Mouse (Mus musculus) lung, embryonic 15.5 days (tissue): ENCODE data around the gene Rnf151. TPM values are rescaled to one million over a fixed set of nuclear protein-coding genes. Genes with fewer than 3 reads are reported as not detected.

Source experiments
- ATAC-seq: fragments of 200-750 bp; cut with Nextera tagmentation; 2 replicates; pipeline ENCODE4 v1.8.0; 2017; ENCODE audit warnings: moderate number of reproducible peaks, borderline replicate concordance; ENCODE audit not compliant: low FRiP score, low TSS enrichment; ENCODE audit errors: extremely low read depth
- H3K27ac ChIP-seq: fragments of 300-500 bp; sonication (generic); 2 replicates; pipeline ENCODE4 v1.5.1; 2015; ENCODE audit warnings: moderate library complexity, mild to moderate bottlenecking, inconsistent platforms
- H3K27me3 ChIP-seq: fragments of 300-500 bp; sonication (generic); 2 replicates; pipeline ENCODE4 v1.6.1; 2015; ENCODE audit warnings: inconsistent platforms
- H3K36me3 ChIP-seq: fragments of 300-500 bp; sonication (generic); 2 replicates; pipeline ENCODE4 v1.6.1; 2015; ENCODE audit warnings: inconsistent platforms
- H3K4me1 ChIP-seq: fragments of 300-500 bp; sonication (generic); 2 replicates; pipeline ENCODE4 v1.6.1; 2015; ENCODE audit warnings: inconsistent platforms
- H3K4me2 ChIP-seq: fragments of 300-500 bp; sonication (generic); 2 replicates; pipeline ENCODE4 v1.6.1; 2015; ENCODE audit warnings: inconsistent platforms, mild to moderate bottlenecking, moderate library complexity
- H3K4me3 ChIP-seq: fragments of 300-500 bp; sonication (generic); 2 replicates; pipeline ENCODE4 v1.5.1; 2015; ENCODE audit warnings: mild to moderate bottlenecking, inconsistent platforms
- H3K9ac ChIP-seq: fragments of 300-500 bp; sonication (generic); 2 replicates; pipeline ENCODE4 v1.6.1; 2015; ENCODE audit warnings: inconsistent platforms
- H3K9me3 ChIP-seq: fragments of 300-500 bp; sonication (generic); 2 replicates; pipeline ENCODE4 v1.6.1; 2016; ENCODE audit warnings: inconsistent platforms
- WGBS: fragments of 180-500 bp; shearing (Covaris S2); methylation state at CpG from one replicate; pipeline ENCODE4 v1.1.7; 2015; 5-methylcytosine and 5-hydroxymethylcytosine counted together
- polyA plus RNA-seq: library from polyadenylated mRNA; unstranded; fragments of >200 nt; fragmentation: Nextera tagmentation; extraction: Ambion mirVana; gene quantifications from 2 replicates; pipeline ENCODE4 v1.2.1, GENCODE M21; 2015

Gene Rnf151
- polyA plus RNA-seq, 1 experiment from 2014 or later = 0.21 TPM

DNA sequence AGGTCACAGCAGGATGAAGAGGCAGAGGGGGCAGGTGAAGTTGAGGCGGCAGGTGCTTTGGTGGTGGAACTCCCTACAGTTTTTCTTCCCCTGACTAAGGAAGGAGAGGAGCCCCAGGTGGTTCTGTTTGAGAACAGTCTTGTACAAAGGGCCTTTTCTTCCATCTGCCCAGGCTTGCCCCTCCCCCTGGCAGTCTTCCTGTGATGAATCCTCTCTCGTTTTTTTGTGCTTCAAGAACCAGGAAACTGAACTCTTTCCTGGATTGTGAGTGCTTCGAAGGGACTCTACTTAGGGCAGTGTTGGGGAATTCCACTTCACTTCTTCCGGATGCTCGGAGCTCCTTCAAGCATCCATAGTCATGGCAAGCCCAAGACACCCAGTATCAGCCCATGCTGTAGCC lies 19.9 kb downstream of the Rnf151 start:
- H3K9ac ChIP-seq = no peak overlapping the region
- H3K4me1 ChIP-seq = peaks cover 31% of the 10 kb centered on the region
- no peak for ATAC-seq
- no peaks in the 10 kb centered on the region for H3K9me3 ChIP-seq
- 14% methylated on average over 5 of the region's 5 CpGs for WGBS
- no peak overlapping the region for H3K4me3 ChIP-seq
- peaks cover 38% of the 10 kb centered on the region for H3K36me3 ChIP-seq
- peak overlapping the region; percentile 16 for H3K4me2 ChIP-seq
- H3K27ac ChIP-seq = peak overlapping the region; percentile 94
- no peaks in the 10 kb centered on the region for H3K27me3 ChIP-seq

DNA sequence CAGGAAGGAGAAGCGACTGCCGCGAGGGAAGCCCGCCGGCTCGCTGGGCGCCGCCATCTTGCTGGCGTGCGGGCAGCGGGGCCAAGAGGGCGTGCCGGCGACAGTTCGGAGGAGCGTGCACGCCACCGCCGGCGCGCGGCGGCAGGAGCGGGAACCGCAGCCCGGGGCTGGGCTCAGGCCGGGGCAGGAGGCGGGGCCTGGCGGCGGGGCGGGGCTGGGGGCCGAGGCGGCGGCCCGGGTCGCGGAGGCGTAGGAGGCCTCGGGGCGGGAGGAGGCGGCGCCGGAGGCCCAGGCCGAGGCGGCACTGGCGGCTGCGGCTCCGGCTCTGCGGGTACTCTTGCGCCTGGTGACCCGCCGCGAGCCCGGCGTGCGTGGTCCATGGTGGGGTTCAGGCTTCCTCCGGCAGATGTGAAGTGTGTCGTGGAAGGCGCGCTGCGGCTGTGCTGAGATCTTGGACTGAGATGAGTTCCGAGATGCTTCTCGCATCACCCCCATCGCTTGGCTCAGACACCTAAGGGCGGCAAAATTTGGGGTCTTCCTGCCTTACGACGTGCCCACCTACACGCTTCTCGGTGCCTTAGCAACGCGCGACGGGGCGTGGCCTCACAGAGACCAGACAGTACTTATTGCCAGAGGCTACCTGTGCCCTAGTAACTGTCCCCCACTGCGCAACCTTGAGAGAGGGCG lies 21.7 kb downstream of the Rnf151 start, which contains the start of the genes Gfer and Noxo1:
Gene Gfer (minus strand): TSS at position 146 of the 687 bp plus-strand sequence.
Gene Noxo1 (plus strand): TSS at position 224 of the 687 bp plus-strand sequence.
- under 1% methylated on average over 56 of the region's 76 CpGs for WGBS

GRCm38 (mm10) chr17:24695326-24696010 lies 22.4 kb downstream of the Rnf151 start:
- peak; percentile 20 for ATAC-seq
- no peaks in the 10 kb centered on the region for H3K9me3 ChIP-seq
- H3K4me2 ChIP-seq = peak overlapping the region; percentile 84
- 5% methylated on average over 45 of the region's 51 CpGs for WGBS
- peak overlapping the region; percentile 94 for H3K27ac ChIP-seq
- H3K27me3 ChIP-seq = peaks cover 7% of the 10 kb centered on the region
- peak overlapping the region; percentile 85 for H3K4me3 ChIP-seq
- H3K36me3 ChIP-seq = peaks cover 22% of the 10 kb centered on the region
- H3K9ac ChIP-seq = peak overlapping the region; percentile 82
- peaks cover 31% of the 10 kb centered on the region for H3K4me1 ChIP-seq

More for the DNA sequence above, 21.7 kb downstream of the Rnf151 start, which contains the start of the genes Gfer and Noxo1:
- Histone ChIP-seq H3K4me1 (peaks cover 31% of the 10 kb centered on the region), H3K27ac (peak within 1 kb of the TSS; percentile 94), H3K9me3 (no peaks in the 10 kb centered on the region), H3K9ac (peak within 1 kb of the TSS; percentile 82), H3K27me3 (peaks cover under 1% of the 10 kb centered on the region), H3K4me2 (peak within 1 kb of the TSS; percentile 84), H3K36me3 (peaks cover 29% of the 10 kb centered on the region), H3K4me3 (peak within 1 kb of the TSS; percentile 85)
- peak; percentile 94 for ATAC-seq

DNA sequence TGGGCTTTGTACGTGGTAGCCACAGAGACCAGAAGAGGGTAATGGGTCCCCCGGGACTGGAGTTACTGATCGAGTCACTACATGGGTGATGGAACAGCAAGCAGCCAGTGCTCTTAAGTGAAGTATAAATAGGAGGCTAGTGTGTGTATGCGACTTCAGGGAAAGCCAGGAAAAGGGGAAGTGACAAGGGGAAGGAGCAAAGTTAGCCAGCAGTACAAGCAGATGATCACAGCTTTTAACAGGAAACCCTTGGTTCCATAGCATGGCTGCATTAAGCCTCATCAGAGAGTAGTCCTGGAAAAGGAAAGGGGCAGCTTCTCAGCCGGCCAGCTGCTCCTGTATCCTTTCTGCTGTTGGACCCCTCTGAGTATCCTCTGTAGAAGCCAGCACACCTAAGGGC lies 25.5 kb downstream of the Rnf151 start:
- WGBS = 87% methylated on average over 5 of the region's 5 CpGs
- peaks cover 32% of the 10 kb centered on the region for H3K4me1 ChIP-seq
- H3K36me3 ChIP-seq = peaks cover 13% of the 10 kb centered on the region; the same call in 1 of the 2 replicates

DNA sequence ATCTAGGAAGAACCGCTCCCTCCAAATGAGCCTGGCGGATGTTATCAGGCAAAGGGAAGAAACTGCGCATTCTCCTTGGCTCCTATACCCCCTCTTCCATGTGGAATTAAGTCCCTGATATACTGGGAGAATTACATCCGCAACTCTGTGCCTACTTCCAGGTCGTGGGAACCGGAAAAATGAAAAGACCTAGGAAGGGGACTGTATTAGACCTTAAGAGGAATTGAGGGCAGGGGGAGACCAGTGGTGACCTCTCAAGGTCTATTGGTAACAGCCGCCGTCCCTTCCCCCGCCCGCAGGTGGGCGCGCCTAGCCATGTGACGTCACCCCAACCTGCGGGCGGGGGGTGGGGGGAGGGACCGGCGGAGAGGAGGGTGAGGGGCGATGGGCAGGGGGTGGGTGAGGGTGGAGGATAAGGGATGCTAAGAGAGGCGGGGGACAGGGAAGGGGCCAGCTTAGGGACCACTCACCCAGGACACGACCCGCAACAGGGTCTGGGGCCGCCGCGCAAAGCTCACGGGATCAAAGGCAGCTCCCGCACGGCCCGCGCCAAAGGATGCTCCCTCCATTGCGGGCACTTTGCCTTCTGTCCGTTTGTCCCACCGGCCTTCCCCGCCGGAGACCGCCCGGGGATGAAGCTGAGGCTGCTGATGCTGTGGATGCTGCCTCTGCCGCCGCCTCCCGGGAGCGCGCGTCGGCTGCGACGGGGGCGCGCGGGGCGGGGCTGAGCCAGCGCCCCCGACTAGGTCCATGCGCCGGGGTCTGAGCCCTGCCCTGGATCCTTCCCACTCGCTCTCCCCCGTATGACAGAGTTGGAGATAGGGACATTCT lies 28.4 kb downstream of the Rnf151 start, which contains the start of gene Syngr3:
Gene Syngr3 (minus strand): TSS at position 705 of the 831 bp plus-strand sequence.
- peak within 1 kb of the TSS; percentile 49 for H3K4me3 ChIP-seq
- no peak within 1 kb of the TSS for H3K27ac ChIP-seq
- H3K36me3 ChIP-seq = peaks cover 13% of the 10 kb centered on the region; the same call in 1 of the 2 replicates
- peak within 1 kb of the TSS; percentile 29 for H3K9ac ChIP-seq
- no peak for ATAC-seq
- H3K9me3 ChIP-seq = no peaks in the 10 kb centered on the region
- H3K4me2 ChIP-seq = peak within 1 kb of the TSS; percentile 92
- H3K4me1 ChIP-seq = peaks cover 21% of the 10 kb centered on the region
- WGBS = 1% methylated on average over 54 of the region's 55 CpGs
- peaks cover 42% of the 10 kb centered on the region for H3K27me3 ChIP-seq

More for the DNA sequence above, 25.5 kb downstream of the Rnf151 start:
- Histone ChIP-seq H3K9me3 (no peaks in the 10 kb centered on the region), H3K4me2 (no peak overlapping the region), H3K4me3 (no peak overlapping the region), H3K9ac (no peak overlapping the region), H3K27me3 (peaks cover 38% of the 10 kb centered on the region), H3K27ac (no peak overlapping the region)
- no peak for ATAC-seq

- H3K36me3 ChIP-seq = peaks cover 6% of the 10 kb centered on the region; the same call in 1 of the 2 replicates
- peak overlapping the region; percentile 21; the same call in 1 of the 2 replicates for H3K9ac ChIP-seq
- H3K9me3 ChIP-seq = no peaks in the 10 kb centered on the region
- peaks cover 21% of the 10 kb centered on the region for H3K4me1 ChIP-seq
- 18% methylated on average over 23 of the region's 23 CpGs for WGBS
- peaks cover 42% of the 10 kb centered on the region for H3K27me3 ChIP-seq
- peak overlapping the region; percentile 36 for H3K4me3 ChIP-seq
- H3K4me2 ChIP-seq = peak overlapping the region; percentile 64
- no peak for ATAC-seq
- no peak overlapping the region for H3K27ac ChIP-seq
These were observed 30.3 kb downstream of the Rnf151 start for GRCm38 (mm10) chr17:24687599-24687998.

DNA sequence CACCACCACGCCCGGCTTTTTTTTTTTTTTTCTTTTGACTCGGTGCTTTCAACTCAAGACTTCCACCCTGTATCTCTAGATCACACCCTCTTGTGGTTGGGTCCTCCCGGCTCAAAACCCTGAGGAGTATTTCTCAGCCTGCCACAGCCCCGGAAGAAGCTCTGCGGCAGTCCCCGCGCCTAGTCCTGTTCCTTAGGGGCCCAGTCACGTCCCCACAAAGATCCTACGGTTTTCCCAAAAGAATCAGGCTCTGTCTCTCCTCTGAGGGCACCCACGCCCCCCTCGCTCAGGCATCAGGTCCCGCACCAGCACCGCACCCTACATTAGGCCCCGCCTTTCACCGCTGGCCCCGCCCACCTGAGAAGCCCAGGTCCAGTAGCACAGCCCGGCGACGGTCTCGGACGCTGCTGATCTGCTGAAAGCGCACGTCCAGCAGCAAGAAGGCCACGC lies 30.7 kb downstream of the Rnf151 start:
- no peak overlapping the region for H3K27ac ChIP-seq
- peak overlapping the region; percentile 21; the same call in 1 of the 2 replicates for H3K9ac ChIP-seq
- peaks cover 42% of the 10 kb centered on the region for H3K27me3 ChIP-seq
- ATAC-seq = peak; percentile 62; the same call in 1 of the 2 replicates
- H3K9me3 ChIP-seq = no peaks in the 10 kb centered on the region
- peak overlapping the region; percentile 64 for H3K4me2 ChIP-seq
- peaks cover 3% of the 10 kb centered on the region; the same call in 1 of the 2 replicates for H3K36me3 ChIP-seq
- WGBS = 1% methylated on average over 25 of the region's 25 CpGs
- H3K4me3 ChIP-seq = peak overlapping the region; percentile 36
- H3K4me1 ChIP-seq = peaks cover 21% of the 10 kb centered on the region

GRCm38 (mm10) chr17:24686514-24686913 lies 31.3 kb downstream of the Rnf151 start:
- no peak overlapping the region for H3K9ac ChIP-seq
- no peaks in the 10 kb centered on the region for H3K9me3 ChIP-seq
- H3K4me2 ChIP-seq = peak overlapping the region; percentile 30
- peak; percentile 36; the same call in 1 of the 2 replicates for ATAC-seq
- H3K4me1 ChIP-seq = peaks cover 21% of the 10 kb centered on the region
- 28% methylated on average over 16 of the region's 16 CpGs for WGBS
- no peak overlapping the region for H3K27ac ChIP-seq
- no peak overlapping the region for H3K4me3 ChIP-seq
- peaks cover 42% of the 10 kb centered on the region for H3K27me3 ChIP-seq
- H3K36me3 ChIP-seq = peaks cover 8% of the 10 kb centered on the region; the same call in 1 of the 2 replicates

DNA sequence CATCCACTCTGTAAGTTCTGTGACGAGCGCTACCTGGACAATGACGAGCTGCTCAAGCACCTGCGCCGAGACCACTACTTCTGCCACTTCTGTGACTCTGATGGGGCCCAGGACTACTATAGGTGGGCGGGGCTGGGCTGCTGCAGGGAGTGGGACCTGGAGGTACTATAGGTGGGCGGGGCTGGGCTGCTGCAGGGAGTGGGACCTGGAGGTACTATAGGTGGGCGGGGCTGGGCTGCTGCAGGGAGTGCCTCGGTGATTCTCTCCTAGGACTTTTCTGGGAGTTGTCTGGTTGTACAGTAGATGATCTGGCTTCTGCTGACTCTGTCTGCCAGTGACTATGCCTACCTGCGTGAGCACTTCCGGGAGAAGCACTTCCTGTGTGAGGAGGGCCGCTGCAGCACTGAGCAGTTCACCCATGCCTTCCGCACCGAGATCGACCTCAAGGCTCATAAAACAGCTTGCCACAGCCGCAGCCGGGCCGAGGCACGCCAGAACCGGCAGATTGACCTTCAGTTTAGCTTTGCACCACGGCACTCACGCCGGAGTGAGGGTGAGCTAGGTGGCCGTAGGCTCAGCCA lies 40.3 kb downstream of the Rnf151 start:
- 86% methylated on average over 24 of the region's 24 CpGs for WGBS

GRCm38 (mm10) chr17:24676877-24677276 lies 41.0 kb downstream of the Rnf151 start:
- H3K27me3 ChIP-seq = no peaks in the 10 kb centered on the region
- peaks cover 55% of the 10 kb centered on the region for H3K36me3 ChIP-seq
- H3K4me1 ChIP-seq = peaks cover 7% of the 10 kb centered on the region
- no peak overlapping the region for H3K4me3 ChIP-seq
- H3K9me3 ChIP-seq = no peaks in the 10 kb centered on the region
- H3K4me2 ChIP-seq = no peak overlapping the region
- 92% methylated on average over 5 of the region's 5 CpGs for WGBS
- H3K27ac ChIP-seq = no peak overlapping the region
- H3K9ac ChIP-seq = no peak overlapping the region
- no peak for ATAC-seq

More for the DNA sequence above, 40.3 kb downstream of the Rnf151 start:
- Histone ChIP-seq H3K9me3 (no peaks in the 10 kb centered on the region), H3K4me1 (no peaks in the 10 kb centered on the region), H3K4me3 (no peak overlapping the region), H3K9ac (no peak overlapping the region), H3K27ac (no peak overlapping the region), H3K4me2 (no peak overlapping the region), H3K27me3 (no peaks in the 10 kb centered on the region), H3K36me3 (peaks cover 59% of the 10 kb centered on the region)
- no peak for ATAC-seq

GRCm38 (mm10) chr17:24676187-24676586 lies 41.7 kb downstream of the Rnf151 start:
- H3K27me3 ChIP-seq = no peaks in the 10 kb centered on the region
- H3K4me1 ChIP-seq = peaks cover 13% of the 10 kb centered on the region
- no peaks in the 10 kb centered on the region for H3K9me3 ChIP-seq
- H3K4me2 ChIP-seq = no peak overlapping the region
- H3K36me3 ChIP-seq = peaks cover 48% of the 10 kb centered on the region
- H3K4me3 ChIP-seq = no peak overlapping the region
- WGBS = 58% methylated on average over 2 of the region's 2 CpGs
- no peak for ATAC-seq
- H3K27ac ChIP-seq = no peak overlapping the region
- H3K9ac ChIP-seq = no peak overlapping the region
